Mouse (Mus musculus): Measurements from ENCODE around the gene Ykt6. TPM values are rescaled to one million over a fixed set of nuclear protein-coding genes. Genes with fewer than 3 reads are reported as not detected.

Ykt6 gene
- polyA plus RNA-seq, 1 experiment, result 89.7 TPM

- Histone ChIP-seq H3K36me3 (ENCODE audit: control insufficient read depth, insufficient read depth) (no peaks in the 10 kb centered on the region), H3K4me2 (ENCODE audit: low read depth) (no peak overlapping the region), H3K79me2 (ENCODE audit: control insufficient read depth, insufficient read depth) (peaks cover 19% of the 10 kb centered on the region), H3ac (ENCODE audit: control insufficient read depth, insufficient read length) (no peak overlapping the region), H3K4me3 (no peak overlapping the region), H3K27me3 (ENCODE audit: control insufficient read depth, insufficient read depth, insufficient read length) (peaks cover 7% of the 10 kb centered on the region)
- TF ChIP-seq CEBPB (IDR thresholded peaks at IDR 0.05; ENCODE audit: insufficient read depth, poor library complexity, severe bottlenecking) (no peak), POLR2A (IDR thresholded peaks at IDR 0.05; ENCODE audit: insufficient read length, low read depth) (no peak), MAX (IDR thresholded peaks at IDR 0.05; ENCODE audit: low read depth) (no peak), MYOD1 (IDR thresholded peaks at IDR 0.05; ENCODE audit: control insufficient read depth in 1 of 3, insufficient read length in 2 of 3, low read depth in 2 of 3) (no peak)
These were observed 3.0 kb upstream of the Ykt6 start for GRCm38 (mm10) chr11:5952501-5952900.

DNA sequence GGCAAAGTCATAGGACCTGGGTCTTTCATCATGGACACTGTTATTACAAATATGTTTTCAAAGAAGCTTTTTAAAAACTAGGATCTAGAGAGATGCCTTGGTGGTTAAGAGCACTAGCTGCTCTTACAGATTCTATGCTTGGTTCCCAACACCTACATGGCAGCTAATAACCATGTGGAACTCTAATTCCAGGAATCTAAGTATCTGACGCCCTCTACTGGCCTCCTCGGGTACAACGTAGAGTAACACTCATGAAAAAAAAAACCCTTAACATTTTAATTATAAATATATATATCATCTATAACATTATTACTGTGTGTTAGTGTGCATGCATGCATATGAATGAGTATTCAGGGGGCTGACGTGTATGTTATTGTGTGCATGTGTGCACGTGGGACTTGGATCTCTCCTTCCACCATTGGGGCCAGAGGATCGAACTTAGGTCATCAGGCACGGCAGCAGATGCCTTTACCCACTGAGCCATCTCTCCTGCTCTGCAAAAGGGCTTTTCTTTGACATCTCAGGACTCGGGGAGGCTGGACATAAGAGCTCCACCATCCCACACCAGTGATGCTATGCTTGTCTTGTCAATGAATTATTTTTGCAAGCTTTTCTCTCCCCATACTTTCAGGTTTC lies 2.2 kb upstream of the Ykt6 start:
- peaks cover 7% of the 10 kb centered on the region for H3K27me3 ChIP-seq (ENCODE audit: control insufficient read depth, insufficient read depth, insufficient read length)
- H3K4me3 ChIP-seq, result no peak overlapping the region
- H3K36me3 ChIP-seq (ENCODE audit: control insufficient read depth, insufficient read depth), result no peaks in the 10 kb centered on the region
- peaks cover 27% of the 10 kb centered on the region for H3K79me2 ChIP-seq (ENCODE audit: control insufficient read depth, insufficient read depth)
- no peak overlapping the region for H3ac ChIP-seq (ENCODE audit: control insufficient read depth, insufficient read length)
- TF ChIP-seq SRF (IDR thresholded peaks at IDR 0.05; ENCODE audit: control insufficient read depth, insufficient read length, low read depth) (no peak), MYOD1 (IDR thresholded peaks at IDR 0.05; ENCODE audit: control insufficient read depth in 1 of 3, insufficient read length in 2 of 3, low read depth in 2 of 3) (no peak), POLR2A (IDR thresholded peaks at IDR 0.05; ENCODE audit: insufficient read length, low read depth) (no peak), TCF3 (IDR thresholded peaks at IDR 0.05; ENCODE audit: insufficient read length, low read depth) (no peak), CEBPB (IDR thresholded peaks at IDR 0.05; ENCODE audit: insufficient read depth, poor library complexity, severe bottlenecking) (no peak)
- H3K4me2 ChIP-seq (ENCODE audit: low read depth), result no peak overlapping the region

- H3K4me2 ChIP-seq (ENCODE audit: low read depth), result no peak overlapping the region
- peaks cover 7% of the 10 kb centered on the region for H3K27me3 ChIP-seq (ENCODE audit: control insufficient read depth, insufficient read depth, insufficient read length)
- peaks cover 37% of the 10 kb centered on the region for H3K79me2 ChIP-seq (ENCODE audit: control insufficient read depth, insufficient read depth)
- no peaks in the 10 kb centered on the region for H3K36me3 ChIP-seq (ENCODE audit: control insufficient read depth, insufficient read depth)
- TF ChIP-seq MYOG (IDR thresholded peaks at IDR 0.05; ENCODE audit: control insufficient read depth in 1 of 3, insufficient read depth in 1 of 3, insufficient read length in 2 of 3, low read depth in 2 of 3), result no peak
- TF ChIP-seq TCF3 (IDR thresholded peaks at IDR 0.05; ENCODE audit: insufficient read length, low read depth), result no peak
- no peak for TF ChIP-seq MAX (IDR thresholded peaks at IDR 0.05; ENCODE audit: low read depth)
- no peak for TF ChIP-seq CEBPB (IDR thresholded peaks at IDR 0.05; ENCODE audit: insufficient read depth, poor library complexity, severe bottlenecking)
- TF ChIP-seq POLR2AphosphoS2 (IDR thresholded peaks at IDR 0.05; ENCODE audit: insufficient read length, low read depth), result no peak
- no peak for TF ChIP-seq REST (IDR thresholded peaks at IDR 0.05; ENCODE audit: insufficient read depth, insufficient read length)
- no peak overlapping the region for H3ac ChIP-seq (ENCODE audit: control insufficient read depth, insufficient read length)
- peak overlapping the region; percentile 84 for H3K4me3 ChIP-seq
These were observed 1.1 kb upstream of the Ykt6 start for GRCm38 (mm10) chr11:5954435-5954834.

DNA sequence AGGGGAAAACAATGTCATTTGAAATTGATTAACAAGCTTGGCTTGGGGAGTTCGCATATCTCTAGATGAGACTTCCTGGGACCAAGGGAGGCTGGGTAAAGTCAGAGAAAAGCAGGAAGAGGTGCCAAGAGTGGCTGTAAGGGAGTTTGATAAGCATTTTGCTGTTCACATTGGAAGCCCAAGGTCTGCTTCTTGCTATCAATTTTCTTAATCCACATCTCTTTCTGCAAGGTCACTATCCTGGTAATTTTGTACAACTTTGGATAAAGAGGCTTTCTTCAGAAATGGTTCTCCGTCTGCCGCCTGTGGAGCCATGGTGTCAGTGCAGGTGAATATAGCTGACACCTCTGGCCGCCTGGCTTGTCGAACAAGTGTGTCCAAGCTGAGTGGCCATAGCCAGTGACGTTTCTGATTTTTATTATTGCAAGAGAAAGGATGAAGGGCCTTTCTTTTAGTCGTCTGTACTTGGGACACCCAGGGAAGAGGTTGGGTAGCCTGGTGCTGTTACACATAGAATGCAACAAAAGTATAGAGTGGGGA lies 458 bp upstream of the Ykt6 start:
- TF ChIP-seq MYOG (IDR thresholded peaks at IDR 0.05; ENCODE audit: control insufficient read depth in 1 of 3, insufficient read depth in 1 of 3, insufficient read length in 2 of 3, low read depth in 2 of 3) (no peak), MAX (IDR thresholded peaks at IDR 0.05; ENCODE audit: low read depth) (no peak), SRF (IDR thresholded peaks at IDR 0.05; ENCODE audit: control insufficient read depth, insufficient read length, low read depth) (no peak), TCF3 (IDR thresholded peaks at IDR 0.05; ENCODE audit: insufficient read length, low read depth) (no peak), POLR2AphosphoS2 (IDR thresholded peaks at IDR 0.05; ENCODE audit: insufficient read length, low read depth) (no peak), TCF12 (IDR thresholded peaks at IDR 0.05; ENCODE audit: insufficient read depth, poor library complexity, severe bottlenecking) (no peak), REST (IDR thresholded peaks at IDR 0.05; ENCODE audit: insufficient read depth, insufficient read length) (no peak), E2F4 (IDR thresholded peaks at IDR 0.05; ENCODE audit: insufficient read depth) (no peak), USF1 (IDR thresholded peaks at IDR 0.05; ENCODE audit: low read depth) (no peak), CEBPB (IDR thresholded peaks at IDR 0.05; ENCODE audit: insufficient read depth, poor library complexity, severe bottlenecking) (no peak), MYOD1 (IDR thresholded peaks at IDR 0.05; ENCODE audit: control insufficient read depth in 1 of 3, insufficient read length in 2 of 3, low read depth in 2 of 3) (no peak), POLR2A (IDR thresholded peaks at IDR 0.05; ENCODE audit: insufficient read length, low read depth) (no peak)
- Histone ChIP-seq H3K27me3 (ENCODE audit: control insufficient read depth, insufficient read depth, insufficient read length) (peaks cover 1% of the 10 kb centered on the region), H3K79me2 (ENCODE audit: control insufficient read depth, insufficient read depth) (peaks cover 37% of the 10 kb centered on the region), H3K4me3 (peak overlapping the region; percentile 84), H3ac (ENCODE audit: control insufficient read depth, insufficient read length) (peak overlapping the region; percentile 85), H3K4me2 (ENCODE audit: low read depth) (peak overlapping the region; percentile 99), H3K36me3 (ENCODE audit: control insufficient read depth, insufficient read depth) (no peaks in the 10 kb centered on the region)

GRCm38 (mm10) chr11:5960051-5960450 lies 4.6 kb downstream of the Ykt6 start:
- no peaks in the 10 kb centered on the region for H3K27me3 ChIP-seq (ENCODE audit: control insufficient read depth, insufficient read depth, insufficient read length)
- H3ac ChIP-seq (ENCODE audit: control insufficient read depth, insufficient read length), result no peak overlapping the region
- no peak overlapping the region for H3K4me3 ChIP-seq
- H3K36me3 ChIP-seq (ENCODE audit: control insufficient read depth, insufficient read depth), result peaks cover 40% of the 10 kb centered on the region
- H3K4me2 ChIP-seq (ENCODE audit: low read depth), result no peak overlapping the region
- TF ChIP-seq SRF (IDR thresholded peaks at IDR 0.05; ENCODE audit: control insufficient read depth, insufficient read length, low read depth), result no peak
- no peak for TF ChIP-seq USF1 (IDR thresholded peaks at IDR 0.05; ENCODE audit: low read depth)
- no peak for TF ChIP-seq MYOG (IDR thresholded peaks at IDR 0.05; ENCODE audit: control insufficient read depth in 1 of 3, insufficient read depth in 1 of 3, insufficient read length in 2 of 3, low read depth in 2 of 3)
- no peak for TF ChIP-seq TCF3 (IDR thresholded peaks at IDR 0.05; ENCODE audit: insufficient read length, low read depth)
- no peak for TF ChIP-seq REST (IDR thresholded peaks at IDR 0.05; ENCODE audit: insufficient read depth, insufficient read length)
- TF ChIP-seq POLR2AphosphoS2 (IDR thresholded peaks at IDR 0.05; ENCODE audit: insufficient read length, low read depth), result no peak
- no peak for TF ChIP-seq MYOD1 (IDR thresholded peaks at IDR 0.05; ENCODE audit: control insufficient read depth in 1 of 3, insufficient read length in 2 of 3, low read depth in 2 of 3)
- no peak for TF ChIP-seq POLR2A (IDR thresholded peaks at IDR 0.05; ENCODE audit: insufficient read length, low read depth)
- peaks cover 37% of the 10 kb centered on the region for H3K79me2 ChIP-seq (ENCODE audit: control insufficient read depth, insufficient read depth)
